Mouse (Mus musculus): Measurements from ENCODE around the gene Klf7. TPM values are rescaled to one million over a fixed set of nuclear protein-coding genes. Genes with fewer than 3 reads are reported as not detected.

Klf7 gene
- polyA plus RNA-seq, 1 experiment from 2014 or later: 17.9 TPM

DNA sequence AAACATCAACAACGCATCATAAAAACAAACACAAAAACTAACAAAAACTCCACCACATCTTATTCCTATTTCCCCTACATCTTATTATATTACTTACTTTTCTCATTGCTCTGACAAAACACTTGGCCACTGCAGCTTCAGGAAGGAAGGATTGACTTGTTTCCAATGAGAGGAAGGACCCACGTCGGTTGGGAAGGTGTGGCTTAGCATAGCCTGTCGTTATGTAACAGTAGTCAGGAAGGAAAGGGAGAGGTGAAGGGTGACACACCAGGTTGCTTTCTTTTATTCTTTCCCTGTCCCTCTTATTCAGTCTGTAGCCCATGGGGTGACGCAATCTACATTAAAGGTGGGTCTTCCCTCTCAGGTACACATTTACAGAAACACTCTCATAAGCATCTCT, 129.6 kb downstream of the Klf7 start:
- Histone ChIP-seq H3K4me3 (replicated peaks; ENCODE audit: low read depth, low read length) (no peak overlapping the region), H3K9ac (ENCODE audit: low read depth, low read length) (no peak overlapping the region), H3K4me2 (ENCODE audit: low read length) (no peak overlapping the region), H3K27me3 (ENCODE audit: insufficient read depth, low read length) (no peaks in the 10 kb centered on the region), H3K27ac (no peak overlapping the region), H3K4me1 (replicated peaks; ENCODE audit: insufficient read depth, low read length) (peaks cover 13% of the 10 kb centered on the region; the same call in 1 of the 2 replicates), H3K36me3 (ENCODE audit: insufficient read depth, low read length) (no peaks in the 10 kb centered on the region), H3K9me3 (replicated peaks; ENCODE audit: low read length) (no peaks in the 10 kb centered on the region)
- TF ChIP-seq CTCF (IDR thresholded peaks at IDR 0.05; ENCODE audit: low read depth): no peak
- DNase-seq (ENCODE audit: low spot score) (no peak), ATAC-seq (replicated peaks; ENCODE audit: low FRiP score, low read depth) (no peak)
- 63% methylated on average over 5 of the region's 5 CpGs for WGBS

DNA sequence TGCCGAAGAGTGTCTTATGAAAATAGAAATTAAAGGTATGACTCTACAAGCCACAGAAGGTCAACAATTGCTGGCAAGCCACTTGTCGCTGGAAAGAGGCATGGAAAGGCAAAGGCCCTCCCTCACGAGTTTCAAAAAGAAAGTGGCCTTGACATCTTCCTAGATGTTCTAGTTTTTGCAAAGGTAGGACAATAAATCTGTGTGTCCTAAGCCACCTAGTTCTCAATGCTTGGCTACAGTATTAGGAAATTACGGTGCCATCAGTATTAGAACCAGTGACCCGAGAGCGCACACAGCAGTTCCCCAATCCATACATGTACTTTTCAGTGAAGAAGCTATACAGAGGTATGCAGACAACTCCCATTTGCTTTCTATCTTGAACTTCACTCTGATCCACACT, 131.7 kb downstream of the Klf7 start:
- no peak for TF ChIP-seq CTCF (IDR thresholded peaks at IDR 0.05; ENCODE audit: low read depth)
- Histone ChIP-seq H3K4me2 (ENCODE audit: low read length) (no peak overlapping the region), H3K9ac (ENCODE audit: low read depth, low read length) (no peak overlapping the region), H3K27ac (no peak overlapping the region), H3K27me3 (ENCODE audit: insufficient read depth, low read length) (no peaks in the 10 kb centered on the region), H3K4me3 (replicated peaks; ENCODE audit: low read depth, low read length) (no peak overlapping the region), H3K36me3 (ENCODE audit: insufficient read depth, low read length) (no peaks in the 10 kb centered on the region), H3K9me3 (replicated peaks; ENCODE audit: low read length) (no peaks in the 10 kb centered on the region), H3K4me1 (replicated peaks; ENCODE audit: insufficient read depth, low read length) (peaks cover 13% of the 10 kb centered on the region; the same call in 1 of the 2 replicates)
- DNase-seq (ENCODE audit: low spot score) (no peak), ATAC-seq (replicated peaks; ENCODE audit: low FRiP score, low read depth) (no peak)
- WGBS: 93% methylated on average over 6 of the region's 6 CpGs

DNA sequence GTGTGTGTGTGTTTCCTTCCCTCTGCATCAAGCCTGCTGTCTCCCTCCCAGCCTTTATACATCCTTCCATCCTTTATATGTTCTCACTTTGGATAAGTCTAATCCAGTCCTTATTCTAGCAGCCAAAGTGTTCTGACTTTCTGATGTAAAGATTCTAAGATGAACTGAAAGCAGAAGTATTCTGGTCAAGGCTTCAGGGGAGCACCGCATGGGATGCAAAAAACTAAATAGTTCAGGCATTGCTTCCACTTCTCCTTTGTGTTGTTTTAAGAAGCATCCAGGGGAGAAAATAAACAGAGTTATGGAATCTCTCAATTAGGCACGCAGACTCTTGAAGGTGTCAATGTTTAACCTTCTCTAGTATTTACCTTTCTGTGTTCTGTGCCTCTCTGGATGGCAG, 141.3 kb downstream of the Klf7 start:
- WGBS: 53% methylated on average over 2 of the region's 2 CpGs
- Histone ChIP-seq H3K36me3 (ENCODE audit: insufficient read depth, low read length) (no peaks in the 10 kb centered on the region), H3K27me3 (ENCODE audit: insufficient read depth, low read length) (no peaks in the 10 kb centered on the region), H3K4me3 (replicated peaks; ENCODE audit: low read depth, low read length) (no peak overlapping the region), H3K9me3 (replicated peaks; ENCODE audit: low read length) (no peaks in the 10 kb centered on the region), H3K4me1 (replicated peaks; ENCODE audit: insufficient read depth, low read length) (no peaks in the 10 kb centered on the region), H3K9ac (ENCODE audit: low read depth, low read length) (no peak overlapping the region), H3K4me2 (ENCODE audit: low read length) (no peak overlapping the region), H3K27ac (no peak overlapping the region)
- no peak for ATAC-seq (replicated peaks; ENCODE audit: low FRiP score, low read depth)
- no peak for DNase-seq (ENCODE audit: low spot score)
- TF ChIP-seq CTCF (IDR thresholded peaks at IDR 0.05; ENCODE audit: low read depth): no peak

Small RNA genes lying within 50 kb of the gene (microRNA-seq; reads per million reads assigned to microRNA genes)
- gene Mir6899: 0.60 reads per million

Data from kidney, postnatal 0 days (tissue).